Mouse (Mus musculus) MEL (cell line): ENCODE measurements around the gene Cd68. TPM values are rescaled to one million over a fixed set of nuclear protein-coding genes. Genes with fewer than 3 reads are reported as not detected.

Experiments used
- DNase-seq: peaks from one replicate; pipeline ENCODE4 v3.0.0; 2011; ENCODE audit warnings: low read depth, low spot score
- H3K27ac ChIP-seq: 2 replicates; pipeline ENCODE4 v1.5.1; 2012; ENCODE audit warnings: low read depth, mild to moderate bottlenecking, control low read depth, low read length, moderate library complexity; ENCODE audit not compliant: control insufficient read depth
- H3K27me3 ChIP-seq, 2 experiments: fragments of 150-350 bp in 1 of 2; sonication (generic) in 1 of 2; 2 replicates each; pipeline ENCODE4 v1.6.1; 2012; ENCODE audit warnings: low read length in 2 of 2, mild to moderate bottlenecking in 2 of 2, improper control_type of control experiment in 1 of 2, moderate library complexity in 1 of 2; ENCODE audit not compliant: insufficient read depth in 2 of 2, control insufficient read depth in 1 of 2
- H3K36me3 ChIP-seq, 2 experiments: 2 replicates each; pipeline ENCODE4 v1.6.1; 2012 to 2014; ENCODE audit warnings: low read length in 2 of 2, improper control_type of control experiment in 1 of 2, inconsistent platforms in 1 of 2, mild to moderate bottlenecking in 1 of 2; ENCODE audit not compliant: insufficient read depth in 2 of 2, control insufficient read depth in 1 of 2
- H3K4me1 ChIP-seq, 2 experiments: fragments of 150-350 bp in 1 of 2; sonication (generic) in 1 of 2; 2 replicates each; pipeline ENCODE4 v1.6.1; 2012; ENCODE audit warnings: low read length in 2 of 2, improper control_type of control experiment in 1 of 2, mild to moderate bottlenecking in 1 of 2; ENCODE audit not compliant: insufficient read depth in 2 of 2, control insufficient read depth in 1 of 2
- H3K4me3 ChIP-seq, 2 experiments: fragments of 150-350 bp in 1 of 2; sonication (generic) in 1 of 2; 2 replicates each; pipeline ENCODE4 v1.5.1; 2012; ENCODE audit warnings: low read depth in 2 of 2, low read length in 2 of 2, mild to moderate bottlenecking in 2 of 2, moderate library complexity in 2 of 2, control low read depth in 1 of 2, improper control_type of control experiment in 1 of 2; ENCODE audit not compliant: control insufficient read depth in 1 of 2, insufficient read depth in 1 of 2
- H3K79me2 ChIP-seq: 2 replicates; pipeline ENCODE4 v1.6.1; 2012; ENCODE audit warnings: mild to moderate bottlenecking, low read length, moderate library complexity; ENCODE audit not compliant: control insufficient read depth, poor library complexity, insufficient read depth
- H3K9ac ChIP-seq: 2 replicates; pipeline ENCODE4 v1.6.1; 2012; ENCODE audit warnings: low read depth, mild to moderate bottlenecking, control low read depth, low read length, moderate library complexity; ENCODE audit not compliant: control insufficient read depth, poor library complexity, severe bottlenecking
- H3K9me3 ChIP-seq: fragments of 150-350 bp; sonication (generic); replicated peaks from 2 replicates; pipeline ENCODE4 v1.6.1; 2012; ENCODE audit warnings: mild to moderate bottlenecking, low read length, improper control_type of control experiment, moderate library complexity; ENCODE audit not compliant: insufficient read depth
- BHLHE40 ChIP-seq: IDR thresholded peaks from 2 replicates; pipeline ENCODE4 v1.6.1; 2012; ENCODE audit warnings: low read depth, mild to moderate bottlenecking, inconsistent platforms, low read length, improper control_type of control experiment, borderline replicate concordance
- CTCF ChIP-seq, 3 experiments: IDR thresholded peaks in 2 of 3; conservative IDR thresholded peaks in 1 of 3; 2 replicates each; pipeline ENCODE4 v1.5.1; 2011 to 2012; ENCODE audit warnings: low read length in 3 of 3, low read depth in 2 of 3, mild to moderate bottlenecking in 2 of 3, improper control_type of control experiment in 1 of 3, inconsistent platforms in 1 of 3, mixed read lengths in 1 of 3, moderate library complexity in 1 of 3; ENCODE audit not compliant: control insufficient read depth in 1 of 3, insufficient read depth in 1 of 3, poor library complexity in 1 of 3, severe bottlenecking in 1 of 3
- E2F4 ChIP-seq: IDR thresholded peaks from 2 replicates; pipeline ENCODE4 v1.6.1; 2011; ENCODE audit warnings: low read depth, low read length, improper control_type of control experiment, borderline replicate concordance
- EP300 ChIP-seq, 2 experiments: IDR thresholded peaks; 2 replicates each; pipeline ENCODE4 v1.6.1; 2011; ENCODE audit warnings: improper control_type of control experiment in 2 of 2, low read length in 2 of 2, low read depth in 1 of 2, mild to moderate bottlenecking in 1 of 2
- GABPA ChIP-seq: IDR thresholded peaks from 2 replicates; pipeline ENCODE4 v1.6.1; 2012; ENCODE audit warnings: low read depth, mild to moderate bottlenecking, inconsistent platforms, low read length, improper control_type of control experiment, moderate library complexity
- KAT2A ChIP-seq: conservative IDR thresholded peaks from 2 replicates; pipeline ENCODE4 v1.6.1; 2012; ENCODE audit warnings: low read depth, low read length, improper control_type of control experiment, inconsistent platforms
- MAFK ChIP-seq: IDR thresholded peaks from 2 replicates; pipeline ENCODE4 v1.6.1; 2011; ENCODE audit warnings: low read depth, mild to moderate bottlenecking, low read length, improper control_type of control experiment, borderline replicate concordance
- MXI1 ChIP-seq: IDR thresholded peaks from 2 replicates; pipeline ENCODE4 v1.6.1; 2011; ENCODE audit warnings: mild to moderate bottlenecking, low read depth, low read length, improper control_type of control experiment
- NELFE ChIP-seq: IDR thresholded peaks from 2 replicates; pipeline ENCODE4 v1.6.1; 2011; ENCODE audit warnings: low read depth, low read length, improper control_type of control experiment
- NRF1 ChIP-seq: IDR thresholded peaks from 2 replicates; pipeline ENCODE4 v1.6.1; 2014; ENCODE audit warnings: low read depth, mild to moderate bottlenecking, inconsistent platforms, low read length, improper control_type of control experiment, moderate library complexity; ENCODE audit not compliant: poor library complexity, insufficient read depth, severe bottlenecking
- POLR2A ChIP-seq, 2 experiments: IDR thresholded peaks; 2 replicates each; pipeline ENCODE4 v1.6.1; 2011 to 2012; ENCODE audit warnings: low read length in 2 of 2, mild to moderate bottlenecking in 2 of 2, control low read depth in 1 of 2, improper control_type of control experiment in 1 of 2, low read depth in 1 of 2, moderate library complexity in 1 of 2; ENCODE audit not compliant: control insufficient read depth in 1 of 2, insufficient read depth in 1 of 2, poor library complexity in 1 of 2
- POLR2AphosphoS2 ChIP-seq: IDR thresholded peaks from 2 replicates; pipeline ENCODE4 v1.6.1; 2011; ENCODE audit warnings: low read length, improper control_type of control experiment
- RAD21 ChIP-seq: IDR thresholded peaks from 2 replicates; pipeline ENCODE4 v1.6.1; 2011; ENCODE audit warnings: mild to moderate bottlenecking, low read depth, low read length, improper control_type of control experiment
- RCOR1 ChIP-seq: IDR thresholded peaks from 2 replicates; pipeline ENCODE4 v1.6.1; 2012; ENCODE audit warnings: low read depth, mild to moderate bottlenecking, inconsistent platforms, low read length, improper control_type of control experiment
- SMC3 ChIP-seq: IDR thresholded peaks from 2 replicates; pipeline ENCODE4 v1.6.1; 2011; ENCODE audit warnings: low read depth, low read length, improper control_type of control experiment
- TAL1 ChIP-seq: IDR thresholded peaks from 2 replicates; pipeline ENCODE4 v1.6.1; 2012; ENCODE audit warnings: mild to moderate bottlenecking, inconsistent platforms, low read length, moderate library complexity, mixed read lengths
- TCF12 ChIP-seq: IDR thresholded peaks from 2 replicates; pipeline ENCODE4 v1.6.1; 2014; ENCODE audit warnings: low read depth, mild to moderate bottlenecking, inconsistent platforms, low read length, improper control_type of control experiment, moderate library complexity
- UBTF ChIP-seq: IDR thresholded peaks from 2 replicates; pipeline ENCODE4 v1.6.1; 2012; ENCODE audit warnings: low read depth, mild to moderate bottlenecking, inconsistent platforms, low read length, improper control_type of control experiment, moderate library complexity, borderline replicate concordance; ENCODE audit not compliant: insufficient read depth
- USF1 ChIP-seq: IDR thresholded peaks from 2 replicates; pipeline ENCODE4 v1.6.1; 2014; ENCODE audit warnings: low read depth, mild to moderate bottlenecking, inconsistent platforms, low read length, improper control_type of control experiment, moderate library complexity
- ZC3H11A ChIP-seq: IDR thresholded peaks from 2 replicates; pipeline ENCODE4 v1.6.1; 2012; ENCODE audit warnings: low read depth, mild to moderate bottlenecking, inconsistent platforms, low read length, improper control_type of control experiment
- ZKSCAN1 ChIP-seq: IDR thresholded peaks from 2 replicates; pipeline ENCODE4 v1.6.1; 2012; ENCODE audit warnings: low read depth, mild to moderate bottlenecking, inconsistent platforms, low read length, improper control_type of control experiment, moderate library complexity
- ZNF384 ChIP-seq: IDR thresholded peaks from 2 replicates; pipeline ENCODE4 v1.6.1; 2012; ENCODE audit warnings: low read depth, mild to moderate bottlenecking, inconsistent platforms, low read length, improper control_type of control experiment
- polyA plus RNA-seq, 2 experiments: library from polyadenylated mRNA; stranded (reverse) in 1 of 2; unstranded in 1 of 2; fragments of >175 nt in 1 of 2; fragments of >200 nt in 1 of 2; gene quantifications; 2 replicates each; pipeline versions ENCODE4 v1.2.1 to v1.2.4; 2012; ENCODE audit warnings: low replicate concordance in 2 of 2, low read depth in 1 of 2; ENCODE audit not compliant: insufficient read length in 2 of 2, insufficient read depth in 1 of 2, missing spikeins in 1 of 2
- total RNA-seq: library from RNA; depleted of rRNA; stranded (reverse); fragments of 300-350 nt; gene quantifications from 2 replicates; pipeline ENCODE4 v1.2.3, GENCODE M21; 2012

Gene Cd68
- total and polyA plus RNA-seq, 3 experiments = 5.3 to 19.8 TPM; not detected in 1

- no peaks in the 10 kb centered on the region for H3K9me3 ChIP-seq
- no peak for TF ChIP-seq NELFE
- TF ChIP-seq BHLHE40 = no peak
- no peak for TF ChIP-seq EP300 (IDR thresholded peaks at IDR 0.05; ENCODE audit: low read depth in 1 of 2, low read length in 2 of 2)
- no peak for TF ChIP-seq SMC3
- no peak for TF ChIP-seq ZNF384
- no peak for TF ChIP-seq RAD21
- TF ChIP-seq MAFK = no peak
- no peak for TF ChIP-seq MXI1
- no peak for DNase-seq
- peaks cover 0 to 3% of the 10 kb centered on the region in 2 experiments; a peak in 1 of 4 replicates for H3K36me3 ChIP-seq
- no peaks in the 10 kb centered on the region for H3K79me2 ChIP-seq
- no peak overlapping the region for H3K4me3 ChIP-seq
- H3K9ac ChIP-seq = no peak overlapping the region
- peaks cover 0 to 4% of the 10 kb centered on the region in 2 experiments; a peak in 1 of 4 replicates for H3K4me1 ChIP-seq
- H3K27me3 ChIP-seq = no peaks in the 10 kb centered on the region
- no peak overlapping the region for H3K27ac ChIP-seq
Measured at GRCm38 (mm10) chr11:69711082-69711481, 45.1 kb upstream of the Cd68 start.

GRCm38 (mm10) chr11:69710470-69710869 lies 44.5 kb upstream of the Cd68 start:
- H3K27me3 ChIP-seq = no peaks in the 10 kb centered on the region
- H3K9ac ChIP-seq = no peak overlapping the region
- H3K27ac ChIP-seq = no peak overlapping the region
- no peaks in the 10 kb centered on the region for H3K4me1 ChIP-seq
- no peak for TF ChIP-seq GABPA
- TF ChIP-seq NELFE = no peak
- no peak for TF ChIP-seq NRF1
- TF ChIP-seq EP300 (IDR thresholded peaks at IDR 0.05; ENCODE audit: low read depth in 1 of 2, low read length in 2 of 2) = no peak
- no peak for TF ChIP-seq MAFK
- no peak for TF ChIP-seq TCF12
- TF ChIP-seq RCOR1 = no peak
- no peak for TF ChIP-seq MXI1
- no peak for TF ChIP-seq KAT2A
- TF ChIP-seq POLR2A (IDR thresholded peaks at IDR 0.05; ENCODE audit: control insufficient read depth in 1 of 2, insufficient read depth in 1 of 2, low read depth in 1 of 2, low read length in 2 of 2, poor library complexity in 1 of 2) = no peak
- no peak for TF ChIP-seq TAL1
- no peak for TF ChIP-seq ZNF384
- TF ChIP-seq BHLHE40 = no peak
- TF ChIP-seq POLR2AphosphoS2 = no peak
- TF ChIP-seq UBTF = no peak
- no peak for TF ChIP-seq USF1
- TF ChIP-seq ZC3H11A = no peak
- no peak for TF ChIP-seq CTCF (IDR thresholded peaks at IDR 0.05 in 2 of 3, conservative IDR thresholded peaks at IDR 0.05 in 1 of 3; ENCODE audit: control insufficient read depth in 1 of 3, insufficient read depth in 1 of 3, low read depth in 2 of 3, low read length in 3 of 3, poor library complexity in 1 of 3, severe bottlenecking in 1 of 3)
- TF ChIP-seq E2F4 = no peak
- no peak for TF ChIP-seq ZKSCAN1
- H3K79me2 ChIP-seq = no peaks in the 10 kb centered on the region
- H3K9me3 ChIP-seq = no peaks in the 10 kb centered on the region
- H3K4me3 ChIP-seq = no peak overlapping the region
- DNase-seq = no peak
- no peaks in the 10 kb centered on the region for H3K36me3 ChIP-seq
